Mouse (Mus musculus) layer of hippocampus, adult 2 months (tissue): ENCODE results near the gene Cacng4. TPM values are rescaled to one million over a fixed set of nuclear protein-coding genes. Genes with fewer than 3 reads are reported as not detected.

Experiments used
- DNase-seq, 2 experiments: peaks; one replicate each; pipeline ENCODE4 v3.0.0; 2022; ENCODE audit warnings: low spot score in 2 of 2
- H3K27ac ChIP-seq: fragments of 200-600 bp; 2 replicates; pipeline ENCODE4 v1.8.1; 2022
- H3K4me3 ChIP-seq: fragments of 200-600 bp; 2 replicates; pipeline ENCODE4 v1.8.1; 2022; ENCODE audit warnings: mild to moderate bottlenecking
- CTCF ChIP-seq: fragments of 200-600 bp; conservative IDR thresholded peaks from 2 replicates; pipeline ENCODE4 v1.8.1; 2022; ENCODE audit warnings: antibody characterized with exemption, mild to moderate bottlenecking, moderate library complexity
- total RNA-seq, 2 experiments: library from RNA; stranded (reverse); gene quantifications; 2 replicates each; pipeline ENCODE4 v1.2.3; 2021

Gene Cacng4
- total RNA-seq, 2 experiments from 2014 or later = 23.7 TPM

DNA sequence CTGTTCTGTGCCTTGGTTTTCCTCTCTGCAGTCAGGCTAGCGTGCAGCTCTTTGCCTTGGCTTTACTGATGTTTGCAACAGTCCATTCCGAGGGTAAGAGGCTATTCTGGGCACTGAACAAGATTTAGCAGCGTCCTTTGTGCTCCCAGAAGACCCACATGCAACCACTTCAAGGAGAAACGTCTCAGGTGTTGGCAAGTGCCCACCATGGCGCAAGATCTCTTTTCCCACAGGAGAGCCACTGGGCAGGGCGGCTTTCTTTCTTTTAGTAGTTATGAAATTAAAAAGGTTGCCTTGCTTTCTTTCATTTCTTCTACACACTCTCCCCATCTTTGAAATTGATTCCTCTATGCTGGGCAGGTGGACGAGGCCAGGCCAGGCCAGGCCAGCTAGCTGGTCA is 65.2 kb downstream of the Cacng4 start:
- no peak overlapping the region for H3K4me3 ChIP-seq
- H3K27ac ChIP-seq = no peak overlapping the region
- no peak for TF ChIP-seq CTCF
- no peak for DNase-seq

DNA sequence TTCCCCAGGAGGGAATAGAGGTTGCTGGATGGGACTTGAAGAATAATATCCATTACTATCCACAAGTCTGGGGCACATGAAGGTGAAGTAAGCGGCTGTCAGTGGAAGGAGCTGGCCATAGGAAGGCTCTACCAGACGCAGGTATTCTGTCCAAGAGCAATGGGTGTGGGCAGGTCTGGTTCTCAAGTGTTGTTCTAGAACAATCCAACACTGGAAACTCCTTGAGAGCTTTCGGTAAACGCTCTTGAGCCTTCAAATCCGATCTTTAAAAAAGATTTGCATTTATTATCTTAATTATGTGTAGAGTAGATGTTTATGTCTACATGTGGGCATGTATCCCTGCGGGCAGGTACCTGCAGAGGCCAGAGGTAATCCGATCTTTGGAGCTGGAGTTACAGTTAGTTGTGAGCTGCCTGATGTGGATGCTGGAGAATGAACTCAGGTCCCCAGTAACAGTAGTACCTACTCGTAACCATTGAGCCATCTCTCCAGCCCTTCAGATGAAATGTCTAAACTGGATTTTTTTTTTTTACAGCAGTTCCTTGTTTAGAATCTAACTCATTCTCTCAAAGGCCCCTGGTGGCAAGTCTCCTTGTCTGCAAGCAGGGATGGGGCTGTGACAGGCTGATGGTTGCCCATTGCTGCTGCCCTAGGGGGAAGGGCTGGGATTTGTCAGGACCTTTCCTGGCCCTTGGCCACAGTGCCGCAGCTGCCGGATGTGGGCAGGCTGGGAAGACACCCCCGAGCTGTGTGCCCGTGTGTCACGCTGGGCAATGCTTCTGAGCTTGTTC is 66.1 kb downstream of the Cacng4 start:
- Histone ChIP-seq H3K27ac (no peak overlapping the region), H3K4me3 (no peak overlapping the region)
- peak; percentile 53 for TF ChIP-seq CTCF
- DNase-seq = peak in 1 of 2 experiments; percentile 7

GRCm38 (mm10) chr11:107724603-107725002 is 69.8 kb downstream of the Cacng4 start:
- no peak overlapping the region for H3K27ac ChIP-seq
- TF ChIP-seq CTCF = no peak
- no peak for DNase-seq

GRCm38 (mm10) chr11:107721057-107721456 is 73.3 kb downstream of the Cacng4 start:
- Histone ChIP-seq H3K27ac (no peak overlapping the region), H3K4me3 (no peak overlapping the region)
- no peak for TF ChIP-seq CTCF
- no peak for DNase-seq

More at GRCm38 (mm10) chr11:107724603-107725002, 69.8 kb downstream of the Cacng4 start:
- H3K4me3 ChIP-seq = no peak overlapping the region

- TF ChIP-seq CTCF = no peak
- Histone ChIP-seq H3K27ac (no peak overlapping the region), H3K4me3 (no peak overlapping the region)
- DNase-seq = no peak
Measured at GRCm38 (mm10) chr11:107720264-107721021, 73.9 kb downstream of the Cacng4 start.

- Histone ChIP-seq H3K4me3 (no peak within 1 kb of the TSS), H3K27ac (no peak within 1 kb of the TSS)
- no peak for TF ChIP-seq CTCF
- DNase-seq = no peak
Measured at GRCm38 (mm10) chr11:107716332-107716938, 77.9 kb downstream of the Cacng4 start, which contains the start of gene Cacng1. Cacng1 (minus strand) TSS chr11:107716522.

GRCm38 (mm10) chr11:107714368-107714767 is 80.0 kb downstream of the Cacng4 start:
- H3K4me3 ChIP-seq = no peak overlapping the region
- TF ChIP-seq CTCF = no peak
- no peak for DNase-seq
- no peak overlapping the region for H3K27ac ChIP-seq

- no peak overlapping the region for H3K4me3 ChIP-seq
- DNase-seq = peak in 1 of 2 experiments; percentile 8
Measured at GRCm38 (mm10) chr11:107710379-107710778, 84.0 kb downstream of the Cacng4 start.

DNA sequence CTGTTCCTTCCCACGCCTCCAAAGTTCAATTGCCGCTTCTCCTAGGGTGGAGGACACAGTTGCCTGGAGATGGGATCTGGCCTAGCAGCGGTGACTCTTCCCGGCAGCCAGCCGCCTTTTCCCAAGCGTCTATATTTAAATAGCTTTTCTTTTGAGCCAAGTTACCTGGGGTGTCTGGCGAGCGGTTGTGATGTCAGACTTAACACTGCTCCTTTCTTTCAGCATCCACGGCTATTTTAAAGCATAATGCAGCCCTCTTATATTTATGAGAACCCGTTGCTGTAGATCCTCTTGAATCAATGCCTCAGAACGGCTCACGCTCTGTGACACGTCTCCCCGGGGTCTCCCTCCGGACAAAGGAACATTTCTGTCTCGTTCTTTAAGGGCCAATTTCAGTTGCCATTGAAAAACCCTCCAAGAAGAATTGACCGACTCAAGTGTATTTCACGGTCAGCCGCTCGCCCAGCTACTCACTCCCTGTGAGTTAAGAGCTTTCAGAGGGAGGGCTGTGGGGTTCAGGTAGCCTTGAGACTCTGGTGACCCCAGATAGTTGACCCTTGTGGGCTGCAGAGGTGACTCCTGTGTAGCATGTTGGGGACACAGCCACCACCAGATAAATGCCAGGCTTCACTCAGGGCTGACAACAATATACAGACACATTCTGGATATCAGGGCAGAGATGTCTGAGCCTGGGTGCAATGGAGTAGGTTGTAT is 86.3 kb downstream of the Cacng4 start:
- no peak for TF ChIP-seq CTCF
- DNase-seq = no peak
- Histone ChIP-seq H3K4me3 (no peak overlapping the region), H3K27ac (no peak overlapping the region)

More at GRCm38 (mm10) chr11:107710379-107710778, 84.0 kb downstream of the Cacng4 start:
- no peak overlapping the region for H3K27ac ChIP-seq
- TF ChIP-seq CTCF = no peak

GRCm38 (mm10) chr11:107705476-107706074 is 88.8 kb downstream of the Cacng4 start:
- no peak for TF ChIP-seq CTCF
- Histone ChIP-seq H3K4me3 (no peak overlapping the region), H3K27ac (no peak overlapping the region)
- DNase-seq = no peak

- DNase-seq = no peak
- Histone ChIP-seq H3K4me3 (no peak overlapping the region), H3K27ac (no peak overlapping the region)
- TF ChIP-seq CTCF = no peak
Measured at GRCm38 (mm10) chr11:107705060-107705459, 89.3 kb downstream of the Cacng4 start.

DNA sequence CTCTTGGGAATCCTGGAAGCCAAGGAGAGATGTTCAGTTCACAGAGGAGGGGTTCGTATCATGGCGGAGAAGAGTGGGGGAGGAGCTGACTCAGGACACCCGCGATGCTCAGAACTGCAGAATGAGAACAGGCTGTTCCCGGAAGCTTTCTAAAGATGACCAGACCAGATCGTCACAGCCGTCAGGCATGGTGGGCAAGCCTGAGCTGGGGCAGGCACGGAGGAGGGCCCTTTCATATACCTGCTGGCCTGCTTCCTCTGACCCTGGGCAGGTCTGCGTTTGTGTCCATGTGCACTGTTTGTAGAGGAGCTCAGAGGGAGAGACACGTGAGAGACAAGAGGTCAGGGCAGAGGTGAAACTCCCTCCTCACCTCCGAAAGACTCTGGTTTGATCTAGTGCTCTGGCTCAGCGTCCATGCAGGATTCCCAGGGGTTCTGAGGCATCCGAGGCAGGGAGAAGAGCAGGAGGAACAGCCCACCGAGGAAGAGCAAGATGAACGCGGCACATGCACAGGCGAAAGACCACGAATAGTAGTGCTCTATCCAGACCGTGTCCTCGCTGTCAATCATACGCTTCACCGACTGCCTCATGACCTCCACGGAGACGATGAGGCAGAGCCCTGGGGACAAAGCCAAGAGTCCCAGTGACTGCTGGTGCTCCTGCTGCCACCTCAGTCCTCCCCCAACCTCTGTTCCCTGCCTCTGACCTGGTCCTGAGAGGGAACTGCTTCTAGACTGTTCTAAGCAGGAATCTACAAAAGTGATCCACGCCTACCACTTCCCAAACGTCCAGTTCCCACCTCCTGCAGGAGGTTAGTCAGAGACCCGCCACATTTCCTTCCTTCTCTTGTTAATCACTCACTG is 90.9 kb downstream of the Cacng4 start:
- DNase-seq = no peak
- TF ChIP-seq CTCF = no peak
- Histone ChIP-seq H3K4me3 (no peak overlapping the region), H3K27ac (no peak overlapping the region)
